Mouse (Mus musculus): ENCODE measurements around the gene Pwp1.

GRCm38 (mm10) chr10:85928499-85929207 lies 99.4 kb downstream of the Pwp1 start:
- TF ChIP-seq CTCF (conservative IDR thresholded peaks at IDR 0.05; ENCODE audit: insufficient read depth, insufficient read length, low read depth, low read length) (no peak; the same call in 1 of the 2 replicates), POLR2A (IDR thresholded peaks at IDR 0.05; ENCODE audit: low read depth, low read length) (no peak)
